Mouse (Mus musculus) B cell, adult 67 days (primary cell): ENCODE measurements around the gene Daxx. TPM values are rescaled to one million over a fixed set of nuclear protein-coding genes. Genes with fewer than 3 reads are reported as not detected.

Experiments
- total RNA-seq, 2 experiments: library from RNA; stranded (reverse); gene quantifications; 4 replicates each; pipeline ENCODE4 v1.2.4; 2023

Gene Daxx
- 10 to 100 TPM; 56.7 to 66.7 TPM for total RNA-seq

DNA sequence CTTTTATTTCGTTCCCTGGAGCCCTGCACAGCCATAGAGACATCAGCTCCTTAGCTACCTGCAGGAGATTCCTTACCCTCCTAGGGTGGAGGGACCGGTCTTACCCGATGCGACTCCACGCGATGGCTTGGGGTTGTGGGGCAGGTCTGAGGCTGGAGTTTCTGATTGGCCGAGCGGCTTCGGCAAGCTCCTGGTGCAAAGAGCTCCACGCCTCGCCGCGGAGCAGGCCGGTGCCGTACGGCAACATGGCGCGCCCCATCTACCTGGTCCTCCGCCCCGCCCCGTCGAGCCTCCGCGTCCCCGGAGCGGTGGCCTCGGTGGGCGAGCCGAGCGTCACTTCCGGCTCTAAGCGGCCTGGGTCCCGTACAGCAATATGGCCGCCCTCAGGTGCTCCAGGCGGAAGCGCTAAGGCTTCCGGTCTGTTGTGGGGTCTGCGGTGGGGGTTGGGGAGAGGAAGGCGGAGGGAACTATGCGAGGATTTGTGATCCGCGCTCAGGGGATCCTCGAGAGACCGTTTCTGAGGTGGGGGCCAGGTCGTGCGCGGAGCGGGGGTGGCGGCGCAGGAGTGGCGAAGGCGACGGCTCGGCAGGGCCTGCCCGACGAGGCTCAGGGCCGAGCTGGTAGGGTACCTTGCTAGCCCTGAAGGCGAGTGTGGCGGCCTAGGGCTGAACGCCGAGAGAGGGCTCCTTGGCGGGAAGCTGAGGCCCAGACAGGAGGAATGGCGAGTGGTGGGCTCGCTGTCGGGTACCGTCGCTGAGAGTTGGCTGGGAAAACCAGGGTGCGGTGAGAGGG, at the start of gene Daxx:
Gene Daxx, plus strand, starts transcription at position 338 of the 792 bp plus-strand sequence.

DNA sequence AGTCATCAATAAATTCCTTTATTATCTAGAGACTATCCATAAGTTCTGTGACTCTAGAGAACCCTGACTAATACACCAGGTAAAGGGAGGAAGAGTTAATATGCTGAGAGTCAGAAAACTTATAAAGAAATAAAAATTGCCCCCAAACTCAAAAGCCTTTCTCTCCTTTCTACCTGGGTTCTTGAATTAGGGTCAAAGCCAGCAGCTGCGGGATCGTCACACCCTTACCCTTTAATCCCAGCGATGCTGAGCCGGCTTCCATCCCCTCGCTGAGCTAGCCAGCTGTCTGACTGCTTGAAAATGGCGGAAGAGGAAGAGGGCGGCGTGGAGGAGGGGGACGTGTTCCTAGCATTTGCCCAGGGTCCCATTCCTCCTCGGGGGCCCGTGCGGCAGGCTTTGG, 35.7 kb upstream of the Daxx start, which contains the start of gene Gm7029:
Gene Gm7029, plus strand, starts transcription at position 301 of the 400 bp plus-strand sequence.

DNA sequence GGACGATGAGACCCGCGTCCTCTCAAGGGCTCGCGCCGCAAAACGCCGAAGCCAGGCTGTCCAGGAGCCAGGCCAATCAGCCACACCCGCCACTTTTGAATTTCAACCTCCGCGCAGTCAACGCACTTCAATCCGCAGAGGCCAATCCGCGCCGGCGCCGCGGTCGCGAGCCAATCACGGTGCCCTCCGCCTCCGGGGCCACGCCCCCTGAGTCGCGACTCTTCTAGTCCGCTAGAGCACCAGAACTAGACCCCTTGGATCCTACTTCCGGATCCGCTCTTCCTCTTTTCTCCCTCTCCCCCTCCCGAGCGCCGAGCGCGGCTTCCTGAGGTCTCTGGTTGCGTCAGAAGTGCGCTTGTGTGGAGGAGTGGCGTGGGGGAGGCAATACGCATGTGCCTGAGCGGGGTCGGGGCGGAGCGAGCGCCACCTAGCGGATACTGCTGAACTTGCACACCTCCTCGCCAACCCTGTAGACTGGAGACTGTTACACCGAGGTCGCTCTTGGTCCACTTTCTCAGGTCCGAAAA, 18.6 kb upstream of the Daxx start, which contains the start of gene Kifc1:
Gene Kifc1, minus strand, starts transcription at position 129 of the 527 bp plus-strand sequence.

DNA sequence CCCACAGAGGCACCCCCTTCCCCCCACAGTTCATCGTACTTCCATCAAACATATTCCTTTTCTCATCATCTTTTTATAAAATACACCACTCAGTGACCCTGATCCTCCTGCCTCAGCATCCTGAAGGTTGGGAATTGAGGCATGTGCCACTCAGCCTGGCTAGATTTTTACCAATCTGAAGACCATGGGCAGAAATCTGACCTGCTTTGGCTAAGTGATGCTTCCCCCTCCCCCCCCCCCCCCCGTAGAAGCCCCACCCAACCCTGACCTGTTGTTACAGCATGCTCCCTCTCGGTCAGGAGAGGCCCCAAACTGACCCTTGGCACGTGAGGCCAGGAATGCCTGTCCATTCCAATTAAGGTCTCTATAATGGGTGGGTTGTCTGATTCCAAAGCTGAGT, 4.4 kb upstream of the Daxx start, which contains the start of gene Platr17:
Gene Platr17, plus strand, starts transcription at position 301 of the 400 bp plus-strand sequence.

DNA sequence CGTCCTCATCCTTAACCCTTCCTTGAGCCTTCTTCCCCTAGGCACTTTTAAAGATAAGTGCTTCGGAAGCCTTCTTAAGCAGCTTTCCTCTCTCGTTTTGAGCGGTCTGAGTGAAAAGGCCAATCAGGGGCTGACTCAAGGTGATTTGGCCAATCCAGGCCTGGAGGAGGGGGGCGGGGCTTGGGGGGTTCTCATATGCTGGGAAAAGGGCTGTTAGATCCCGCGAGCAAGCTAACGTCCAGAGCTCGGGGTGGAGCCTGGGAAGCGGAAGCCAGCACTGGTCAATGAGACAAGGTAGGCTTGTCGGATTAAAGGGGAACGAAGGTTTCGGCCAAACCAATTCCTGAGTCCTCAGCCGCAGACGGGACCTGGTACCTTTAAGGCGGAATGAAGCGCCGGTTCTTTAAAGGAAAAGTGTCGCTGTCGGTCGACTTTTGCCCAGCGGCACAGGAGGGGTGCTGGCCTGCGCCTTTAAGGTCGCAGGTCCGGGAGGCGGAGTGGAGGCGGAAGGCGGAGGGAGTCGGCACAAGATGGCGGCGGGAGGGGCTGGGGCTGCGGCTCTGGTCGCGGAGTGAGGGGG, 6.5 kb downstream of the Daxx start, which contains the start of the genes Tapbp and Zbtb22:
Gene Tapbp, plus strand, starts transcription at position 229 of the 580 bp plus-strand sequence.
Gene Zbtb22, plus strand, starts transcription at position 234 of the 580 bp plus-strand sequence.

DNA sequence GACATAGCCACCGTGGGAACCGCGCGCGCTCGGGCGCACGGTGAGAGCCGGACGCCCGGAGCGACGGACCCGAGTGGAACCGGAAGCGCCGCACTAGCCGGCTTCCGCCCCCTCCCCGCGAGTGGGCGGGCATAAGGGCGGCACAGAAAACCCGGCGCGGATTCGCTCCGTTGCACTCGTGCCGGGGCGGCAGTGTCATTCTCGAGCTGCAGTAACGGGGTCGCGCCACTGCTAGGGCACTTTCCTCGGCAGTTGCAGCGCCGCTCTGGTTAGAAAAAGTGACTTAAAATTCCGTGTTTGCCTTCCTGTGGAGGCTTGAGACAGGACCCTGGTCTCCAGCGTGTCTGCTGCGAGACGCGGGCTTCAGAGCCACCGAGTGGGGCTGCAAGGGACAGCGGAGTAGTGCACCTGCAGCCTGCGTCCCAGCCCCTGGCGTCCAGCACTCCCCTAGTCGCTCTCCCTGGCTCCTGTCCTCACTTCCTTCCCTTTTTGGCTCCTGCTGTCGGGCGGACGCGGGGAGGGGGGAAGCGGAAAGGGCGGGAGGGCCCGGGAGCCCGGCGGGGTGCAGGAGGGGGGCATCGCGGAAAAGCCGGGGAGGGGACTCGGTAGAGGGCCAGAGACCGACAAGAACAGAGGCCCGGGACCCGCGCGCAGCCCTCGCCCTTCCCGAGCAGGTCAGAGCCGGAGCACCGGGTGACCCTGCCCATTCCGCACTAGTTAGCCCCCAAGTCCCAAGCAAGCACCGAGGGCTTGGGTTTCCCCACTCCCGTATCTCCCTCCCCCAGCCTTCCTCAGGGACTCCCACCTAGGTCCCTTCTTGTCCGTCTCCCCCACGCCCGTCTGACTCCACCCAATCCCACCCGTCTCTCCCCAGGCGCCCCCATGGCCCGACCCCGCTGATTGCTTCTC, 20.4 kb downstream of the Daxx start, which contains the start of gene Rgl2:
Gene Rgl2, plus strand, starts transcription at position 173 of the 909 bp plus-strand sequence.

DNA sequence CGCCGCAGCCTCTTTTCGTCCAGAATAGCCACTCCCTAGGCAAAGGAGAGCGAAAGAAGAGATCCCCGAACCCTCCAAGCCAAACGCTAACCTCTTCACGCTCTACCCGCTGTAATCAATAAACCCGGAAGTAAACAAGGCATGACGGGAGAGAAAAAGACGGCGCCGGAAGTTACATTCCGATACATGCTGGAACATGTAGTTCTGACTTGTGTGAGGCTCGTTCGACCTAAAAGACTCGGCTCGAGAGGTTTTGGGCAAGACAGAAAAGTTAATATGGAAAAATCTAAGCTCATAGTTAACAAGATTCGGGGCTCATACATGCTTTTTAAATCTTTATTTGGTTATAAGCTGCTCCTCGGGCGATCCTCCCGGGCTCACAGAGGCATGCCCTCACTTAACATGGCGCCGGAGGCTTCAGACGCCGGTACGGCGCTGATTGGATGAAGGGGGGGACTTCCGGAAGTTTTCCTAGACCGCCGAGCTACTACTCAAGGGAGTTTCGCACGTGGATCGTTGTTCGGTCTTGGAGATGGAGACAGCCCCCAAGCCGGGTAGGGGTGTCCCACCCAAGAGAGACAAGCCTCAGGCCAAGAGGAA, 31.1 kb downstream of the Daxx start, which contains the start of the genes Pfdn6 and Wdr46:
Gene Pfdn6, minus strand, starts transcription at position 138 of the 600 bp plus-strand sequence.
Gene Wdr46, plus strand, starts transcription at position 455 of the 600 bp plus-strand sequence.

DNA sequence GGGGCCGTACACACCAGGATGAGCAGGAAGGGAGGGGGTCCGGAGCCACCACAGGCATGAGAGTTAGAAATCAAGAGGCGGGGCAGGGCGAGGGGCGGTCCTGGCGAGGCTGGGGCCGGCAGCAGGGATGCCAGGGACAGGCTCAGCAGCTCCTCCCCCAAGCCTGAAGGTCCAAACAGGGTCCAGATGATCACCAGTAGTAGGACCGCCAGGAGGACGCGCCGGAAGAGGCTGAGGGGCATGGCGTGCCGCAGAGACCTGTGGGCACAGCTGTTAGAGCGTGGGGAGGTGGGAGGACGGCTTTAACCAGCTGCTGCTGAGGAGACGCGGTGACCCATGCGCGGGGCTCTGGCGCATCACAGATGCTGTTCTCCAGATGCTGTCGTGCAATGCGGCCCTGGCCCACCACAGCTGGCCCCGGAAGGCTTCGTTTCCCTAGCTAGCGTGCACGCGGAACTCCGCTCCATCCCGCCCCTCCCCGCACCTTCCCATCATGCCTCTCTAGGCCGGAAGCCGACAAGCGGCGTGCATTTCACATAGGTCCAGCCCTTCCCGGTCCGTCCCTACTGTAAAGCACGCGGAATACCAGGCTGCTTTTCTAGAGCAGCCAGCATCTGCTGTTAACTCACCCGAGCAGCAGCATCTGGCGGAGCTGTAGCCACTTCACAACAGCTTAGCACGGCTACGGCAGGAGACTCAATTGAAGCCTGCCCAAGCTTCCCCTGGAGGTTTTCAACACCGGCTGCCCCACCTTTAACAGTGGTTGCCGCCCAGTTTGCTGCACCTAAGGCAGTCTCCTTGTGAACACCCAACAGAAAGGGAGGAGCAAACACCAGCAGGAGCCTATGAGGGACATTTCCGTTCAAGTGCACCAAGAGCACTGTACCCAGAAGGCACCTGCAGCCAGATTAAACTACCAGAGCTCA, 42.1 kb downstream of the Daxx start, which contains the start of gene B3galt4:
Gene B3galt4, minus strand, starts transcription at position 468 of the 926 bp plus-strand sequence.

DNA sequence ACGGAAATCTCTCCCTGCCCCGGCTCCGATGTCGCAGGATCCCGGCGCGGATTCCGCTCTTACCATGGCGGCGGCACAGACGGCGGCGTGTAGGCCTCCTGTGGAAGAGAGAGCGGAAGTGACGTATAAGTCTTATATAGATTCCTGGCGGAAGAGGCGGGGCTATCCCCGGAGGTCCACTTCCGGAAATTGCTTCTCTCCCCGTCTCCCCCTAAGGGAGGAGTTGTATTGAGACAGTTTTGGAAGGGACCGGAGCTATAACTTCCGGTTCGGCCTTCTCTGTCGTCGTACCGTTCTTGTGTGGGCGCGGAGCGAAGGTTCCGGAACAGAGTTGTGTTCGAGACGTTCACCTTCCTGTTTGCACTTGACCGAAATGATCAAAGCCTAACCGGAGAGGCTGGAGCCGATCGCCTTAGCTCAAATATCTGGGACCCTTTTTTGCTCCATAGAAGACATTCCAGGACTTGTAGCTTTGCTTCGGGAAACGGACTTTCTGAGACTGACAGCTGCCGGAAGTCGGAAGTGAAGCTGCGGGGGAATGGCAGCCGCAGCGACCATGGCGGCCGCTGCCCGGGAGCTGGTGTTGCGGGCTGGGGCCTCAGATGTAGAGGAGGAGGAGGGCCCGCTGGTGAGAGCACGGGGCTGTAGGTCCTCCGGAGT, 46.5 kb downstream of the Daxx start, which contains the start of the genes Vps52 and Rps18:
Gene Vps52, plus strand, starts transcription at position 258 of the 660 bp plus-strand sequence.
Gene Rps18, minus strand, starts transcription at position 447 of the 660 bp plus-strand sequence.

Other genes with a start within 250 kb of the Daxx start
- 100 to 1,000 TPM; 357 to 366 TPM for gene Hnrnpm, start 222.6 kb upstream of the Daxx start, total RNA-seq
- 10 to 100 TPM; 46.9 to 54.2 TPM for gene March2, start 190.7 kb upstream of the Daxx start, total RNA-seq
- 100 to 1,000 TPM; 199 to 206 TPM for gene Rab11b, start 148.9 kb upstream of the Daxx start, total RNA-seq
- gene Angptl4, start 127.6 kb upstream of the Daxx start, total RNA-seq: under 1 TPM in 1 of 2 experiments, not detected in 1; 0.15 TPM
- 1 to 10 TPM in 1 of 2 experiments, under 1 TPM in 1; 0.74 to 3.9 TPM for gene Kank3, start 98.9 kb upstream of the Daxx start, total RNA-seq
- 1,000 to 10,000 TPM; 3,497 to 3,557 TPM for gene Rps28, start 84.9 kb upstream of the Daxx start, total RNA-seq
- gene Ndufa7, start 84.8 kb upstream of the Daxx start, total RNA-seq: 100 to 1,000 TPM; 143 to 152 TPM
- 1 to 10 TPM; 4.5 to 7.4 TPM for gene Cd320, start 66.3 kb upstream of the Daxx start, total RNA-seq
- gene Gm7029, start 35.6 kb upstream of the Daxx start, total RNA-seq: not detected
- 1 to 10 TPM; 3.7 to 4.7 TPM for gene Kifc1, start 18.8 kb upstream of the Daxx start, total RNA-seq
- gene Platr17, start 4.3 kb upstream of the Daxx start, total RNA-seq: under 1 TPM; 0.74 to 0.96 TPM
- gene Tapbp, start 6.5 kb downstream of the Daxx start, total RNA-seq: 100 to 1,000 TPM; 452 to 506 TPM
- 10 to 100 TPM; 34.9 to 41.2 TPM for gene Zbtb22, start 6.5 kb downstream of the Daxx start, total RNA-seq
- gene Rgl2, start 20.1 kb downstream of the Daxx start, total RNA-seq: 100 to 1,000 TPM; 191 to 196 TPM
- 10 to 100 TPM; 62.1 to 66.8 TPM for gene Pfdn6, start 30.9 kb downstream of the Daxx start, total RNA-seq
- 10 to 100 TPM; 40.2 to 41.2 TPM for gene Wdr46, start 31.2 kb downstream of the Daxx start, total RNA-seq
- 1 to 10 TPM; 6.1 to 7.1 TPM for gene B3galt4, start 42.1 kb downstream of the Daxx start, total RNA-seq
- 10 to 100 TPM; 95.0 to 95.1 TPM for gene Vps52, start 46.4 kb downstream of the Daxx start, total RNA-seq
- 1,000 to 10,000 TPM; 1,402 to 1,461 TPM for gene Rps18, start 46.6 kb downstream of the Daxx start, total RNA-seq
- gene H2-K1, start 90.9 kb downstream of the Daxx start, total RNA-seq: 1,000 to 10,000 TPM; 2,757 to 2,769 TPM
- 10 to 100 TPM; 35.8 to 40.6 TPM for gene Ring1, start 115.3 kb downstream of the Daxx start, total RNA-seq
- 100 to 1,000 TPM; 145 to 161 TPM for gene H2-Ke6, start 118.6 kb downstream of the Daxx start, total RNA-seq
- gene Slc39a7, start 122.3 kb downstream of the Daxx start, total RNA-seq: 10 to 100 TPM; 81.1 to 92.0 TPM
- gene Rxrb, start 122.4 kb downstream of the Daxx start, total RNA-seq: 100 to 1,000 TPM; 119 to 129 TPM
- 1 to 10 TPM; 9.3 to 9.6 TPM for gene Col11a2, start 130.0 kb downstream of the Daxx start, total RNA-seq
- 100 to 1,000 TPM; 208 to 232 TPM for gene H2-Oa, start 182.9 kb downstream of the Daxx start, total RNA-seq
- 100 to 1,000 TPM; 579 to 585 TPM for gene H2-DMa, start 210.1 kb downstream of the Daxx start, total RNA-seq
- gene Brd2, start 213.2 kb downstream of the Daxx start, total RNA-seq: 100 to 1,000 TPM; 526 to 537 TPM
- 1,000 to 10,000 TPM; 1,421 to 1,463 TPM for gene H2-DMb2, start 233.9 kb downstream of the Daxx start, total RNA-seq
- gene H2-DMb1, start 243.7 kb downstream of the Daxx start, total RNA-seq: 100 to 1,000 TPM; 605 to 615 TPM